17 mouse cellular contexts compared by ENCODE assay signal in the genomic region with DNA sequence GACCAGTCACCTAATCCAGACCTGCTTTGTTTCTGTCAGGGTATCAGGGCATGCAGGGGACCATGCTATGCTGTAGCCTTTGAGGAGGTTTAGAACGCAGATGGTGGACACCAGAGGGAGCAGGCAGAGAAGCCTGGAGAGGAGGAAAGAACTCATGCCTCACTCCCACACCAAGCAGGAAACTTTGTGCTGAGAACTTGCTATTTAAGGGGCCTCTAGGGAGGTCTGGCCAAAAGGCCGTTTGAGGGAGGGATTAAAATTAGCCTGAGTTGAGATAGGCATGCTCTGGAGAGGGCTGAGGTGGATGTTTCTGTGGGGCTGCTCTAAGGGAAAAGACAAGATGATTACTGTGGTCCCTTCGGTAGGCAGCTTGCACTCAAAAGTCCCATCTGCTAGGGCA. TPM values are rescaled to one million over a fixed set of nuclear protein-coding genes. Genes with fewer than 3 reads are reported as not detected.
DNase-seq lines count a peak whose midpoint lies in the region; ATAC-seq and TF ChIP-seq lines count a peak whose summit lies in the region.
"Had no signal": no experiment of that assay in that cellular context is flagged by ENCODE, and none has a peak within 500 bp of the region (broad histone marks: within the 10 kb centered on the region; RNA-seq: fewer than 3 reads in every experiment).

No protein-coding gene starts in this region.

- no peak for ATAC-seq in hindbrain, postnatal 0 days
- ATAC-seq in hindbrain, embryonic 16.5 days, result no peak
- ATAC-seq in lung, embryonic 14.5 days (ENCODE audit: insufficient read depth), result no peak
- ATAC-seq in heart, postnatal 0 days (ENCODE audit: insufficient read depth, low read depth), result peak; percentile 71
- ATAC-seq in stomach, embryonic 16.5 days (ENCODE audit: insufficient read depth, low FRiP score), result peak; percentile 60; the same call in 1 of the 2 replicates
- ATAC-seq: forebrain, postnatal 0 days had no signal

- H3K4me3 ChIP-seq in hindbrain, postnatal 0 days (ENCODE audit: low read length), result no peak overlapping the region
- no peak overlapping the region for H3K4me3 ChIP-seq in hindbrain, embryonic 16.5 days (ENCODE audit: low read length)
- no peak overlapping the region for H3K4me3 ChIP-seq in lung, embryonic 14.5 days (ENCODE audit: low read depth, low read length)
- no peak overlapping the region for H3K4me3 ChIP-seq in heart, postnatal 0 days (ENCODE audit: low read depth, low read length)
- no peak overlapping the region for H3K4me3 ChIP-seq in stomach, embryonic 16.5 days (replicated peaks; ENCODE audit: low read length)
- H3K4me3 ChIP-seq: neural tube, embryonic 15.5 days had no signal

- 64% methylated on average over 3 of the region's 3 CpGs for WGBS in hindbrain, postnatal 0 days
- WGBS in hindbrain, embryonic 16.5 days, result 71% methylated on average over 3 of the region's 3 CpGs
- 40% methylated on average over 3 of the region's 3 CpGs for WGBS in lung, embryonic 14.5 days
- WGBS in heart, postnatal 0 days, result 6% methylated on average over 3 of the region's 3 CpGs
- 45% methylated on average over 3 of the region's 3 CpGs for WGBS in stomach, embryonic 16.5 days

- no peak for TF ChIP-seq EP300 in heart, postnatal 0 days (IDR thresholded peaks at IDR 0.05; ENCODE audit: low read depth)

- no peaks in the 10 kb centered on the region for H3K36me3 ChIP-seq in hindbrain, postnatal 0 days (ENCODE audit: insufficient read depth, low read length)
- H3K36me3 ChIP-seq in hindbrain, embryonic 16.5 days (ENCODE audit: control insufficient read depth, insufficient read depth, low read length), result no peaks in the 10 kb centered on the region
- no peaks in the 10 kb centered on the region for H3K36me3 ChIP-seq in lung, embryonic 14.5 days (ENCODE audit: insufficient read depth)
- H3K36me3 ChIP-seq in heart, postnatal 0 days (replicated peaks; ENCODE audit: control insufficient read depth, insufficient read depth, low read length), result no peaks in the 10 kb centered on the region
- no peaks in the 10 kb centered on the region for H3K36me3 ChIP-seq in stomach, embryonic 16.5 days (ENCODE audit: control insufficient read depth, insufficient read depth, low read length)
- H3K36me3 ChIP-seq: G1E; neural tube, embryonic 15.5 days had no signal

- H3K9me3 ChIP-seq in hindbrain, postnatal 0 days (ENCODE audit: low read length), result no peaks in the 10 kb centered on the region
- no peaks in the 10 kb centered on the region for H3K9me3 ChIP-seq in hindbrain, embryonic 16.5 days (ENCODE audit: control insufficient read depth, low read length)
- H3K9me3 ChIP-seq in lung, embryonic 14.5 days (ENCODE audit: low read depth, low read length), result no peaks in the 10 kb centered on the region
- H3K9me3 ChIP-seq in heart, postnatal 0 days (replicated peaks; ENCODE audit: control insufficient read depth, low read length), result no peaks in the 10 kb centered on the region
- H3K9me3 ChIP-seq in stomach, embryonic 16.5 days (replicated peaks; ENCODE audit: control insufficient read depth, low read length), result no peaks in the 10 kb centered on the region
- H3K9me3 ChIP-seq: G1E; neural tube, embryonic 15.5 days had no signal

- no peak for DNase-seq in hindbrain, postnatal 0 days (ENCODE audit: low spot score)
- DNase-seq in lung, embryonic 14.5 days, result peak; percentile 40
- DNase-seq in lung, postnatal 14 days, result no peak
- peak; percentile 76 for DNase-seq in heart, postnatal 0 days (ENCODE audit: low spot score)
- DNase-seq in frontal cortex, postnatal 10 days (ENCODE audit: low spot score in 2 of 2), result no peak
- DNase-seq in adrenal gland, postnatal 10 days, result no peak
- DNase-seq: adrenal gland, adult 8-10 months; cerebellum, adult 9-10 months; embryo, embryonic 11 days; forebrain, postnatal 0 days; lung, adult 2 months; retina, postnatal 1 day; thymus, adult 2 months had no signal

- H3K27ac ChIP-seq in hindbrain, postnatal 0 days, result no peak overlapping the region
- H3K27ac ChIP-seq in hindbrain, embryonic 16.5 days (ENCODE audit: low read depth, low read length), result no peak overlapping the region
- H3K27ac ChIP-seq in lung, embryonic 14.5 days (ENCODE audit: low read depth), result no peak overlapping the region
- peak overlapping the region; percentile 90 for H3K27ac ChIP-seq in heart, postnatal 0 days (ENCODE audit: low read depth)
- H3K27ac ChIP-seq in stomach, embryonic 16.5 days (ENCODE audit: low read length), result no peak overlapping the region
- H3K27ac ChIP-seq: neural tube, embryonic 15.5 days had no signal

- H3K9ac ChIP-seq in hindbrain, postnatal 0 days (replicated peaks; ENCODE audit: low read length), result no peak overlapping the region
- H3K9ac ChIP-seq in hindbrain, embryonic 16.5 days (ENCODE audit: low read depth, low read length), result no peak overlapping the region
- no peak overlapping the region for H3K9ac ChIP-seq in lung, embryonic 14.5 days
- peak overlapping the region; percentile 44 for H3K9ac ChIP-seq in heart, postnatal 0 days (replicated peaks; ENCODE audit: low read depth, low read length)
- no peak overlapping the region for H3K9ac ChIP-seq in stomach, embryonic 16.5 days (ENCODE audit: low read length)
- H3K9ac ChIP-seq: forebrain, postnatal 0 days; neural tube, embryonic 15.5 days had no signal

- H3K27me3 ChIP-seq in hindbrain, postnatal 0 days (ENCODE audit: insufficient read depth, low read length), result no peaks in the 10 kb centered on the region
- no peaks in the 10 kb centered on the region for H3K27me3 ChIP-seq in hindbrain, embryonic 16.5 days (replicated peaks; ENCODE audit: control insufficient read depth, insufficient read depth, low read length)
- no peaks in the 10 kb centered on the region for H3K27me3 ChIP-seq in lung, embryonic 14.5 days (ENCODE audit: insufficient read depth, low read length)
- no peaks in the 10 kb centered on the region for H3K27me3 ChIP-seq in heart, postnatal 0 days (ENCODE audit: control insufficient read depth, insufficient read depth, low read length)
- no peaks in the 10 kb centered on the region for H3K27me3 ChIP-seq in stomach, embryonic 16.5 days (ENCODE audit: control insufficient read depth, insufficient read depth, low read length)
- H3K27me3 ChIP-seq: neural tube, embryonic 15.5 days had no signal

- no peak overlapping the region for H3K4me2 ChIP-seq in hindbrain, postnatal 0 days (ENCODE audit: low read depth, low read length)
- no peak overlapping the region for H3K4me2 ChIP-seq in hindbrain, embryonic 16.5 days (ENCODE audit: low read length)
- H3K4me2 ChIP-seq in lung, embryonic 14.5 days, result no peak overlapping the region
- peak overlapping the region; percentile 44 for H3K4me2 ChIP-seq in heart, postnatal 0 days (ENCODE audit: low read depth, low read length)
- no peak overlapping the region for H3K4me2 ChIP-seq in stomach, embryonic 16.5 days (ENCODE audit: low read depth, low read length)
- H3K4me2 ChIP-seq: neural tube, embryonic 15.5 days had no signal

- peak; percentile 11; the same call in 1 of the 2 replicates for TF ChIP-seq CTCF in hindbrain, postnatal 0 days (IDR thresholded peaks at IDR 0.05; ENCODE audit: low read depth)
- TF ChIP-seq CTCF in lung, embryonic 14.5 days (IDR thresholded peaks at IDR 0.05; ENCODE audit: low read depth), result no peak; the same call in 1 of the 2 replicates
- TF ChIP-seq CTCF in heart, postnatal 0 days (IDR thresholded peaks at IDR 0.05; ENCODE audit: low read depth), result peak; percentile 42

- no peaks in the 10 kb centered on the region for H3K4me1 ChIP-seq in hindbrain, postnatal 0 days (ENCODE audit: insufficient read depth, low read length)
- H3K4me1 ChIP-seq in hindbrain, embryonic 16.5 days (ENCODE audit: control insufficient read depth, insufficient read depth, low read depth, low read length), result no peaks in the 10 kb centered on the region
- peaks cover 11% of the 10 kb centered on the region for H3K4me1 ChIP-seq in lung, embryonic 14.5 days (ENCODE audit: insufficient read depth)
- H3K4me1 ChIP-seq in heart, postnatal 0 days (ENCODE audit: control insufficient read depth, insufficient read depth), result peaks cover 65% of the 10 kb centered on the region
- peaks cover 15% of the 10 kb centered on the region for H3K4me1 ChIP-seq in stomach, embryonic 16.5 days (ENCODE audit: control insufficient read depth, insufficient read depth, low read length)

RNA-seq across cellular contexts. Expression of gene Rbpms2, which starts 16.5 kb away (rescaled TPM):
- total RNA-seq in hindbrain, postnatal 0 days (2014; rRNA removed), result 3.3 and 5.9 TPM in 2 replicates
- polyA plus RNA-seq in hindbrain, postnatal 0 days (2015; fragmentation: Nextera tagmentation; extraction: Ambion mirVana), result 3.8 and 5.1 TPM in 2 replicates
- polyA plus RNA-seq in hindbrain, embryonic 16.5 days (2015; fragmentation: Nextera tagmentation; extraction: Ambion mirVana), result 4.6 and 4.7 TPM in 2 replicates
- polyA plus RNA-seq in lung, embryonic 14.5 days (2014; fragmentation: Nextera tagmentation; extraction: Ambion mirVana), result 20.3 and 25.3 TPM in 2 replicates
- 94.5 and 121 TPM in 2 replicates for total RNA-seq in heart, postnatal 0 days (2014; rRNA removed; ENCODE audit: low replicate concordance)
- 108 and 117 TPM in 2 replicates for polyA plus RNA-seq in heart, postnatal 0 days (2015; fragmentation: Nextera tagmentation; extraction: Ambion mirVana)
- 20.4 and 22.9 TPM in 2 replicates for polyA plus RNA-seq in stomach, embryonic 16.5 days (2015; fragmentation: Nextera tagmentation; extraction: Ambion mirVana)
- 10 to 100 TPM; 49.7 to 61.5 TPM for total RNA-seq in adrenal gland, postnatal 10 days (2021)

RNA-seq across cellular contexts. Expression of gene Oaz2, which starts 21.8 kb away (rescaled TPM):
- 274 and 284 TPM in 2 replicates for total RNA-seq in hindbrain, postnatal 0 days (2014; rRNA removed)
- 365 and 387 TPM in 2 replicates for polyA plus RNA-seq in hindbrain, postnatal 0 days (2015; fragmentation: Nextera tagmentation; extraction: Ambion mirVana)
- polyA plus RNA-seq in hindbrain, embryonic 16.5 days (2015; fragmentation: Nextera tagmentation; extraction: Ambion mirVana), result 419 and 449 TPM in 2 replicates
- 263 and 267 TPM in 2 replicates for polyA plus RNA-seq in lung, embryonic 14.5 days (2014; fragmentation: Nextera tagmentation; extraction: Ambion mirVana)
- 317 and 350 TPM in 2 replicates for total RNA-seq in heart, postnatal 0 days (2014; rRNA removed; ENCODE audit: low replicate concordance)
- 293 TPM in 2 replicates for polyA plus RNA-seq in heart, postnatal 0 days (2015; fragmentation: Nextera tagmentation; extraction: Ambion mirVana)
- polyA plus RNA-seq in stomach, embryonic 16.5 days (2015; fragmentation: Nextera tagmentation; extraction: Ambion mirVana), result 200 and 218 TPM in 2 replicates
- total RNA-seq in adrenal gland, postnatal 10 days (2021), result 100 to 1,000 TPM; 148 to 194 TPM

RNA-seq across cellular contexts. Expression of gene Pif1, which starts 59.0 kb away (rescaled TPM):
- 3.5 and 15.2 TPM in 2 replicates for total RNA-seq in hindbrain, postnatal 0 days (2014; rRNA removed)
- polyA plus RNA-seq in hindbrain, postnatal 0 days (2015; fragmentation: Nextera tagmentation; extraction: Ambion mirVana), result 2.4 and 2.9 TPM in 2 replicates
- 3.2 and 4.3 TPM in 2 replicates for polyA plus RNA-seq in hindbrain, embryonic 16.5 days (2015; fragmentation: Nextera tagmentation; extraction: Ambion mirVana)
- 16.1 and 18.4 TPM in 2 replicates for polyA plus RNA-seq in lung, embryonic 14.5 days (2014; fragmentation: Nextera tagmentation; extraction: Ambion mirVana)
- total RNA-seq in heart, postnatal 0 days (2014; rRNA removed; ENCODE audit: low replicate concordance), result 7.1 and 32.7 TPM in 2 replicates
- polyA plus RNA-seq in heart, postnatal 0 days (2015; fragmentation: Nextera tagmentation; extraction: Ambion mirVana), result 2.5 and 2.6 TPM in 2 replicates
- 12.2 and 12.7 TPM in 2 replicates for polyA plus RNA-seq in stomach, embryonic 16.5 days (2015; fragmentation: Nextera tagmentation; extraction: Ambion mirVana)
- 1 to 10 TPM; 2.0 to 3.3 TPM for total RNA-seq in adrenal gland, postnatal 10 days (2021)

Comparison
In these comparisons a context has a peak if more than half of its experiments do, and no peak if none do; other contexts are left out.
1. DNase-seq: peak in lung, embryonic 14.5 days (single experiment) and heart, postnatal 0 days (single experiment); none in hindbrain, postnatal 0 days (single experiment), lung, postnatal 14 days (single experiment), frontal cortex, postnatal 10 days (0 of 2) and adrenal gland, postnatal 10 days (single experiment).
2. ATAC-seq: peak in heart, postnatal 0 days (single experiment) and stomach, embryonic 16.5 days (single experiment); none in hindbrain, postnatal 0 days (single experiment), hindbrain, embryonic 16.5 days (single experiment) and lung, embryonic 14.5 days (single experiment).